Mouse (Mus musculus) cerebellum, adult 11-12 months (tissue): ENCODE measurements around the gene Tamm41.

Experiments
- DNase-seq: peaks from one replicate; pipeline ENCODE4 v3.0.0; 2022

The Tamm41 gene

DNA sequence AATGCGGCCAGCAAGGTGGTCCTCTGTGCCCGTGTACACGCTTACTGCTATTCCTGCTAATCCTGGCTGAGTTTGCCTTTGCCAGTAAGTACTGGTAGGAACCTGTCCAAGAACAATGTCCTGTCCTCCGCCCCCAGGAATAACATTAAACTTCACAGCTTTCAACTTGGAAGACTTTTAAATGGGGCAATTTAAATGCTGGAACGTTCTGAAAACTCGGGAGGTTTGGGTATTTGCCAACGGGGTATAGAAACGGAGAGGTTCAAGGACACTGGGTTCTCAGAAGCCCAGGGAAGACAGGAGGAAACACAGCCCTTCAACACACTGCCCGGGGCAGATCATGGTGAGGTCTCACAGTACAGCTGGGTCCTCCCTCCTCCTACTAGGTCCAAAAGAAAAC lies 14.8 kb downstream of the Tamm41 start:
- no peak for DNase-seq

DNA sequence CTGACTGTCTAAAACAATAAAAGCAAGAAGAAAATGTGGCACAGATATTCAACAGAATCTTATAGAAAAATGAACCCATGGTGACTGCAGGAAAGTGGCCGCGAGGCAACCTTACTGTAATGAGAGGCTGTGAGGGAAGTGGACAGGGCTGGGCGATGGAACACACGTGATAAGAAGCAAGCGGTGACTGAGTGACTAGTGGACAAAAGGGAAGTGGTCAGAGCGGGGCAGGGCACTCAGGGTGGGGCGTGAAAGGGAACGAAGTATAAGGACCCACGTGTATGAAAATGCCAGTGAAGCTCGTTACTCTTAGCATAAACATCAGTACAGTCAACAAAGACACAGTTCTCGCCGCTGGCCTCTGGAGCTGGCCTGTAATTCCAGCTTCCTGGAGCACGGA lies 22.2 kb downstream of the Tamm41 start:
- no peak for DNase-seq

GRCm38 (mm10) chr6:115013574-115013973 lies 24.1 kb downstream of the Tamm41 start:
- no peak for DNase-seq

GRCm38 (mm10) chr6:115011792-115012191 lies 25.9 kb downstream of the Tamm41 start:
- no peak for DNase-seq

DNA sequence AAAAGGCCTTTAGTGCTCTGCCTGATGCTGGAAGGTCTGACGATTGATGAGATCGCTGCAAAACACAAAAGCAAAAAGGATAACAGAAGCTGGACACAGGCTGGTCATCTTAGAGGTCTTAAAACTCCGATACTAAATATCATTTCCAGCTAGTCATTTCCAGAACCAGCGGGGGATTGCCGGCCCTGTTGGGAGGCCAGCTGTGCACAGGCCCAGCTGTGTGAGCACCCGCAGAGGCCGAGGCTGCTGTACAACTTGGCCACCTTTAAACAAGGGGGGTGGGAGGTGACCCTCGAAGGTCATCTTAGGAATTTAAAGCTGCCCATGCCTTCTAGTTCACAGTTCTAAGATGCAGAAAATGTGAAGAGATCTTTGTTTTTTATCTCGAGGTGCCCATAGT lies 26.9 kb downstream of the Tamm41 start:
- no peak for DNase-seq

DNA sequence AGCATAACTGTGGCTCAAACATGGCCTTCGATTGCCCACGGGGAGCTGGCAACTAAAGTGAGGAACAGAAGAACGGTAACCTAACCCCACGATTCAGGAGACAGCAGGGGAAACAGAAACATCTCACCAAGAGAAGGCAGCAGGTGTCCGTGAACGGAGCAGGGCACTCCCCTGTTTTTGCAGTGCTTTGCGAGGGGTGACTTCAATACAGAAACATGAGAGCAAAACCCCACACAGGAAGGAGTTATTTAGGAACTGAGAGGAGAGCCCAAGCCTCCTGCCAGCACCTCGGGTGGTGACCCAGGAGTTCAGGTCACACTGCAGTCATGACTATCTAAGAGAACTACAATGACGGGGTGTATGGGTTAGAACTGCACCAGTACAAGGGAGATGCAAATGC lies 27.4 kb downstream of the Tamm41 start:
- no peak for DNase-seq

DNA sequence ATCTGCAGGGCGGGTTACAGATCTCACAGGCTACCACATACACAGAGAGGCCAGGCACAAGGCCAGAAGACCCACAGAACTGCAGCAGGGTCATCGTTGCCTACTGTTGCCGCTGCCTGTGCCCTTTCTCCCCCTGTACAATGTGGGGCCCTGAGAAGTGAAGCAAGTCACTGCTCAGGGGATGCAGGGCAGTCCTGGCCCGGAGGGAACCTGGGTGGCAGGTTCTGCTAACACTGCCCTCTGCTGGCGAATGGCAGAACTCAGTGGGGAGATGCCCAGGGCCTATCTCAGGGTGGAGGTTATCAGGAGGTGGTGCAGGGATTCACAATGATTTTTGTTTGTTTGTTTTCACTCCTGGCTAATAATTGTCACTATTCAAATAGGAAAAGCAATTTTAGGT lies 29.9 kb downstream of the Tamm41 start:
- DNase-seq, result peak; percentile 71

GRCm38 (mm10) chr6:115006948-115007347 lies 30.7 kb downstream of the Tamm41 start:
- no peak for DNase-seq

GRCm38 (mm10) chr6:115006065-115006464 lies 31.6 kb downstream of the Tamm41 start:
- DNase-seq, result peak; percentile 23

DNA sequence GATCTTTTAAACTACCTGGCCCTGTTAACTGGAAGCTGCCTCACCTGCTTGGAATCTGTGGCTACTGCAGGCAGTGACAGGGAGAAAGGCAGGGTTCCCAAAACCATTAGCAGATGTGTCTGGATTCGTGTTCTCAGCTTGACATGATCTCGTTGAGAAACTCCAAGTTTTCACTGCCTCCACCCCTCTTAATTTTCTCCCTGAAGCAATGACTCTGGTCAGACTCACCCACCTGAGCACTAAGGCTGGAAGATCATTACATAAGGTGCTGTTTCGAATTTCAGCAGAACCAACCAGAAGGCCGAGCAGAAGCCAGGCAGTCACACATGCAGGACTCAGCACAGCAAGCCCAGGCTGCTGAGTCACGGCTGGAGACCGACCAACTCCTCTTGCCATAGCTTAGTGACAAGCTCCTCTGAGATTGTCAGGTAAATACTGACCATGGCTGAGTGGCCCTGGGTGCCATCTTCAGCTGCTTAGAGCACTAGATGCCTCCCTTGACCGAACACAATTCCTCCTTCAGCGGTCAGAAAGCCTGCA lies 32.3 kb downstream of the Tamm41 start:
- peak; percentile 87 for DNase-seq

DNA sequence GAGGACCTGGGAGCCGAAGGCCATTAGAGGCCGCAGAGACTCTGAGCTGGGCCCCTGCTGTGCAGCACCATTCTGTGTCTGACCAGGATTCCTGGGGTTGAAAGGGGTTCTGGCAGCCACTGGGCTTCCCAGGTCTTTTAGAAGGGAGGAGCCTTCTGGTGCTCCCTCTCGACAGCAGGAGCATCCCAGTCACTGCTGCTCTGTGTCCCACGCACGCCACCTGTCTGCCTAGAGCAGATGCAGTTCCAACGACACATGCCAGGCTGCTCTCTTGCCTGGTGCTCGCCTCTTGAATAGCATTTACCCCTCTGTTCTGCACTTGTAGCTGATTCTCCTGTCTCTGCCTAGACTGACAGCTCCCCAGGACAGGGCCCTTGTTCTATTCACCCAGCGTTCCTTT lies 33.0 kb downstream of the Tamm41 start:
- peak; percentile 79 for DNase-seq

GRCm38 (mm10) chr6:114998374-114999031 lies 39.2 kb downstream of the Tamm41 start:
- DNase-seq, result no peak

DNA sequence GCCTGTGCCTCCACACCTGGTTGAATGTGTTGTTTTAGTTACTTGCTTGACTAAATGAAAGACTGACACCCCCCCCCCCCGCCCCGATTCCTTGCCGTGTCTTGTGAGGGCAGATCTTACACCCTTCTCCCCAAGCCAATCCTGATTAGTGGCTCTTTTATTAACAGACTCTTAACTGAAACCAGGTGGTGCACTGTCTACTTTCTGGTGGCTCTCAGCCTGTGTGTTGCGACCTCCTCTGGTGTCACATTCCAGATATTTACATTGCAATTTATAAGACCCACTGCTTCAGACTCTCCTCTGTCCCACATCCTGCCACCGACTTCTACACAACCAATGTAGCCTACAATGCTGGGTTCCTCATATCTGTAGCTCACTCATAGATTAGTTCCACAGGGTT lies 40.2 kb downstream of the Tamm41 start:
- no peak for DNase-seq

DNA sequence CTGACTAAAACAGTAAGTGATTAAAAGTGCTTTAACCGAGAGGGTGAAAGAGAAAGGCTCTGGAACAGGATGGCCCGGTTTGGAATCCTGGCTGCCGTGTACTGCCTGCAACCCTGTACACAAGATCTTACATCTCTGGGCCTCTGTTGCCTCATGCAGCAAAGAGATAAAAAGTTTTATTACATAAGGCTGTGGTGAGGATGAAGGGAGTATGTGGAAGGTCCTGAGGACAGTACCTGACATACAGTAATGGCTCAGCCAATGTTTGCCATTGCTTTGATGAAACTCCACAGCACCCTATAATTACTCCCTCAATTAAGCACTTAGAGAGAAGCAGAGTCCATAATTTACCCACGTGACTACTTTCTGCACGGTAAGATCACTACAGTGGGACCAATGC lies 40.8 kb downstream of the Tamm41 start:
- DNase-seq, result no peak

GRCm38 (mm10) chr6:114994079-114994478 lies 43.6 kb downstream of the Tamm41 start:
- DNase-seq, result no peak

- DNase-seq, result no peak
Measured at GRCm38 (mm10) chr6:114993659-114994058, 44.0 kb downstream of the Tamm41 start.

- no peak for DNase-seq
Measured at GRCm38 (mm10) chr6:114991909-114992308, 45.8 kb downstream of the Tamm41 start.

GRCm38 (mm10) chr6:114988619-114988980 lies 49.1 kb downstream of the Tamm41 start:
- DNase-seq, result no peak

DNA sequence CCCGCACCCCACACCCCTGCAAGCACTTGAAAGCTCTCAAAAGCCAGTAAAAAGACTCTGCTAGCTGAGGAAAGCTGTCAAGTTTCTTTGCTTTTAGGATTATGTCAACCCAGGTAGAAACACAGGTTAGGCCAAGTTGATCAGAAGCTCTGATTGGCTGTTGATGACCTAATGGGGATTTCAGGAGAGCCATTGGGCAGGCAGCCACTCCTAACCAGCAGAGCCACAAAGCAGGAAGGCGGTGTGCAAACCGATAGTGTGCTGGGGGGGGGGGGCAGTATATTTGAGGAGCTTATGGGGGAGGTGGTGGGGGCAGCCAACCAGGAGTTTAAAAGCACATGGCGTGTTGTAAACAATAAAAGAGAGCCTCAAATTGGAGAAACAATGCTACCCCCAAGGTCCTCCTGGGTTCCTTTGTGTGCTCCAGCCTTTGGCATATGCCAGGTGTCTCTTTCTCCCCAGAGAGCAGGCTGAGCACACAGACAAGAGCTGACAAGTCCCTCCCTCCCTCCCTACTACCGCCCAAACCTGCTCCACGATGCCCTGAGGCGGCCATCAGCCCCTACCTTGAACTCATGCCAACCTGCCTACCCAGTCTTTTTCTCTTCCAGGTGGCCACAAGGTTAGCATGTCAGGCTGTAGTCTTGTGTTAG lies 49.6 kb downstream of the Tamm41 start:
- no peak for DNase-seq

- DNase-seq, result no peak
Measured at GRCm38 (mm10) chr6:114982671-114983070, 55.0 kb downstream of the Tamm41 start.

DNA sequence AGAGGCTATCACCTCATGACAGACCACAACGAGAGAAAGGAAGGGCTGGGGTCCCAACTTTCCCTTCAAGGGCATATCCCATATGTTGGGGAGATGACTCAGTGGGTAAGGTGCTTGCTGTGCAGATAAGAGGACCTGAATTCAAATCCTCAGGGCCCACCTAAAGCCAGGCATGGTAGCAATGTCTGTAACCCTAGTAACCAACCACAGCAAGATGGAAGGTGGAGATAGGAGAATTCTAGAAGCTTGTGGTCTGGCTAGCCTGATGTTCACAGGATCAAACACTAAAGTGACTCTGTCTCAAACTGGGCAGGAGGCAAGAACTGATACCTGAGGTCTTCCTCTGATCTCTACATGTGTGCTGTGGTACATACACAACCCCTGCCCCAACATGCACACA lies 58.0 kb downstream of the Tamm41 start:
- no peak for DNase-seq

GRCm38 (mm10) chr6:114976915-114977419 lies 60.7 kb downstream of the Tamm41 start:
- DNase-seq, result no peak

DNA sequence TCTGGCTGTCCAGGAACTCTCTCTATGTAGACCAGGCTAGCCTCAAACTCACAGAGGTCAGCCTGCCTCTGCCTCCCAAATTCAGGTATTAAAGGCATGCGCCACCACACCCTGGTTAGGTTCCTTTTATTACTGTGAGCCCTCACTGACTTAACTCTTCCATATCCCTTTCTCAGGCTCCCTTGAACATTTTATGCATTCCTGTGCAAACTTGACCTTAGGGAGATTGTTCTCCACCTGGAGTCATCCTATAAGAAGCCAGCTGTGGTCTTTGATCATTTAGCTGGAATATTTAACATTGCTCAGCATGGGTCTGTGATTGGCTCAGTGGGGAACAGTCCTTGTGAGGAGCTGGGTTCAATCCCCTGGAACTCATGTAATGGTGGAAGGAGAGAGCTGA lies 63.3 kb downstream of the Tamm41 start:
- no peak for DNase-seq

DNA sequence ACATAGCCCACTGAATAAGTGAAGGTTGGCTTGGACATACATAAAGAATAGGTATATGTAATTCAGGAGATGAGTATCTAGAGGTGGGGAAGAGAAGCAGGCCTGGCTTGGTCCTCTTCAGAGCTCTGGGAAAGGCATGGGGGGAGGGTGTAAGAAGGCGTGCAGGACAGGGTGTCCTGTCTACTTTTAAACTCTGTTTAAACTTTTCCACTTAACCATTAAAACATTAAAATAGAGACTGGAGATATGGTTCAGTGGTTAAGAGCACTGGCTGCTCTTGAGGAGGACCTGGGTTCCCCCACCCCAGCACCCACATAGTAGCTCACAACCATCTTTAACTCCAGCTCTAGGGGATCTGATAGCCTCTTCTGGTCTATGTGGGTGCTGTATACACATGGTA lies 64.7 kb downstream of the Tamm41 start:
- no peak for DNase-seq

GRCm38 (mm10) chr6:114970895-114971294 lies 66.8 kb downstream of the Tamm41 start:
- no peak for DNase-seq
